Mouse (Mus musculus): Measurements from ENCODE around the gene Mical2. TPM values are rescaled to one million over a fixed set of nuclear protein-coding genes. Genes with fewer than 3 reads are reported as not detected.

The Mical2 gene
- total and polyA plus RNA-seq, 3 experiments = 44.8 to 89.1 (median 87.7) TPM

DNA sequence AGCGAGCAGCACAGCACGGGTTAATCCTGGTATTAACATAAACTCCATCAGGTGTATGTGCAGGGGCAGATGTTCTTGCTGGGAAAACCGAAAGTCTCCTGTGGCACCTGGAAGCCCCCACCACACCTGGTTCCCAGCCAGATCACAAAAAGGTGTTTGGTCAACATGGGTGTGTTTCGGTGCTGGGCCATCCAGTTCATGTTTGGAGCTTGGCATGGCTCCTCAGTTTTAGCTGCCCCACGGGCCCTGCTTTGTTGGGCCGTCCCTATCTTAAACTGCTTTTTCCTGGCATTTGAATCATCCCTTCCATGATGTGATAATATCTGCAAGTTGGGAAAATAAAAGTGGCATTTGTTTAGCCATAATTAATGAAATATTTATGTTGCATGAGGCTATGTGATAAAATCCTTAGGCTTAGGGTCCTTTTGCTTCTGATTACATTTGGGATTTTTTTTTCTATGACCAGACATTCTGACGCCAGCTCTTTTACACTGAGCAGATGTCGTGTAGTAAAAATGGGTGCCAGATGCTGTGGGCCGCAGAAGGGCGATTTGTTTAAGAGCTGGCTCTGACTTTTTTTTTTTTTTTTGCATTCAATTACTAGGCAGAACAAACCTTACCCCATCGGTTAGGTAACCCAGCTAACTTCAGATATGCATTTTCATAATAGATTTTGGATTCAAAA lies 164.7 kb downstream of the Mical2 start:
- DNase-seq = no peak
- Histone ChIP-seq H3K27ac (no peak overlapping the region), H3K79me2 (replicated peaks; ENCODE audit: control insufficient read depth, insufficient read depth, low read length) (no peaks in the 10 kb centered on the region), H3K9ac (ENCODE audit: low read depth, low read length) (no peak overlapping the region), H3K36me3 (ENCODE audit: control insufficient read depth, insufficient read depth, low read length) (no peaks in the 10 kb centered on the region), H3K27me3 (ENCODE audit: control insufficient read depth, insufficient read depth, low read length) (no peaks in the 10 kb centered on the region), H3K4me1 (ENCODE audit: control insufficient read depth, insufficient read depth, low read length) (no peaks in the 10 kb centered on the region; the same call in none of the 2 replicates), H3K4me3 (no peak overlapping the region)
- no peak for TF ChIP-seq CTCF (IDR thresholded peaks at IDR 0.05)
- WGBS = 42% methylated on average over 11 of the region's 11 CpGs
- intact Hi-C loops (cut with DNase I) = loop anchor here (10.0 kb wide), 1 partner anchor 154 kb away; no protein-coding TSS in a partner anchor

- H3K27me3 ChIP-seq (ENCODE audit: control insufficient read depth, insufficient read depth, low read length) = no peaks in the 10 kb centered on the region
- WGBS = 54% methylated on average over 6 of the region's 6 CpGs
- H3K9ac ChIP-seq (ENCODE audit: low read depth, low read length) = no peak overlapping the region
- intact Hi-C loops (cut with DNase I) = loop anchor here (10.0 kb wide), 1 partner anchor 154 kb away; no protein-coding TSS in a partner anchor
- no peaks in the 10 kb centered on the region for H3K36me3 ChIP-seq (ENCODE audit: control insufficient read depth, insufficient read depth, low read length)
- DNase-seq = no peak
- no peak for TF ChIP-seq POLR2A (IDR thresholded peaks at IDR 0.05; ENCODE audit: insufficient read depth, low read depth, low read length)
- no peak for TF ChIP-seq CTCF (IDR thresholded peaks at IDR 0.05)
- TF ChIP-seq EP300 (IDR thresholded peaks at IDR 0.05; ENCODE audit: insufficient read depth, low read depth, low read length) = no peak
- H3K4me1 ChIP-seq (ENCODE audit: control insufficient read depth, insufficient read depth, low read length) = no peaks in the 10 kb centered on the region; the same call in none of the 2 replicates
- no peak overlapping the region for H3K27ac ChIP-seq
- H3K79me2 ChIP-seq (replicated peaks; ENCODE audit: control insufficient read depth, insufficient read depth, low read length) = no peaks in the 10 kb centered on the region
- H3K4me3 ChIP-seq = no peak overlapping the region
Measured at GRCm38 (mm10) chr7:112390937-112391605, 165.4 kb downstream of the Mical2 start.

DNA sequence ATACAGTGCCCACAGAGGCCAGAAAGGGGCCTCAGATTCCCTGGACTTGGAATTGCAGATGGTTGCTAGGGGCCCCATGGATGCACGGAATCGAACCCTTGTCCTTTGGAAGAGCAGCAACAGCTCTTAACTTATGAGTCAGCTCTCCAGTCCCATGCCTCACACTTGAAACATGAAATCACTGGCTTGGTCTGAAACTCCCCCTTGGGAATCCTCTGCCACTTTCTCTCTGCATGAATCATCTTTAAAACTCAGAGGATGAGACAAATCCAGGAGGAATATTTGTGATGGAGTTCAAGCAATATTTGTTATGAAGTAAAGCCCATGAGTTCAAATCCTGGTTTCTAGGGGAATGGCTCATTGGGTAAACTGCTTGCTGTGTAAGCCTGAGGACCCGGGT lies 172.1 kb downstream of the Mical2 start:
- no peaks in the 10 kb centered on the region for H3K27me3 ChIP-seq (ENCODE audit: control insufficient read depth, insufficient read depth, low read length)
- H3K4me3 ChIP-seq = no peak overlapping the region
- intact Hi-C loops (cut with DNase I) = loop anchor here (10.0 kb wide), 1 partner anchor 147 kb away; no protein-coding TSS in a partner anchor
- no peak for DNase-seq
- H3K9ac ChIP-seq (ENCODE audit: low read depth, low read length) = no peak overlapping the region
- TF ChIP-seq CTCF (IDR thresholded peaks at IDR 0.05) (no peak), POLR2A (IDR thresholded peaks at IDR 0.05; ENCODE audit: insufficient read depth, low read depth, low read length) (no peak), EP300 (IDR thresholded peaks at IDR 0.05; ENCODE audit: insufficient read depth, low read depth, low read length) (no peak)
- WGBS = 85% methylated on average over 3 of the region's 3 CpGs
- H3K36me3 ChIP-seq (ENCODE audit: control insufficient read depth, insufficient read depth, low read length) = no peaks in the 10 kb centered on the region
- H3K27ac ChIP-seq = no peak overlapping the region
- no peaks in the 10 kb centered on the region for H3K4me1 ChIP-seq (ENCODE audit: control insufficient read depth, insufficient read depth, low read length)
- H3K79me2 ChIP-seq (replicated peaks; ENCODE audit: control insufficient read depth, insufficient read depth, low read length) = no peaks in the 10 kb centered on the region

DNA sequence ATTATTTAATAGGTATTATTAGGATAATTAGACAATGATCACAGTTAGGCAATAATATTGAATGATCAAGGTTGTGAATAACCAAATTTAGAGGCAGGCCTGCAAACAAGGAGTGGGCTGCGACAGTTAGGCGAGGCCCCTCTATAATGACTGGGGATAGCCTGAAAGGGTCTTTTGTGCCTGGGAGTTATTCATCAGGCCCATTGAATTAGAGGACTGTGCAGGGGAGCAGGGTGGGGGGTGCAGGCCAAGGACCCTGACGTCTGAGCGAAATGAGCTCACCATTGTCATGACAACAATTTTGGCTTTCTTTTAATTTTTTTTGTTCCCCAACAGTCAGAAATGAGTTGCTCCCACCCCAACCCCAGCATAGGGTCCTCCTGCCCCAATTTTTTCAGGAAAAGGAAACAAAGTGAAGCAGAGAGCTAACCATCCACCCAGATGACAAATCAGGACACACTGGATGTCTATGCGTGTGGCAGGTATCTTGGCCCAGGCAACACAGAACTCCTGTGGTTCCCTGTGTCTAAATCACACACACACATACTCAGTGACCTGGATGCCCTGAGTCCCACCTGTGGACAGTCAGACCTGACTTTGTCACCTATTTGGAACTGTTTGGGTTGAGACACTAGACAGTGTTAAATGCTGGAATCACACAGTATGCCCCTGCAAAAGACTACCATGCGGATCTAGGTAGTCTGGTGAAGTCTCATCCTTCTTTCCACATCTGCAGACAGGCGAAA lies 173.9 kb downstream of the Mical2 start:
- TF ChIP-seq POLR2A (IDR thresholded peaks at IDR 0.05; ENCODE audit: insufficient read depth, low read depth, low read length) (no peak), EP300 (IDR thresholded peaks at IDR 0.05; ENCODE audit: insufficient read depth, low read depth, low read length) (no peak), CTCF (IDR thresholded peaks at IDR 0.05) (no peak)
- 83% methylated on average over 7 of the region's 7 CpGs for WGBS
- H3K9ac ChIP-seq (ENCODE audit: low read depth, low read length) = no peak overlapping the region
- H3K4me1 ChIP-seq (ENCODE audit: control insufficient read depth, insufficient read depth, low read length) = no peaks in the 10 kb centered on the region
- H3K4me3 ChIP-seq = no peak overlapping the region
- H3K27me3 ChIP-seq (ENCODE audit: control insufficient read depth, insufficient read depth, low read length) = no peaks in the 10 kb centered on the region
- H3K27ac ChIP-seq = no peak overlapping the region
- no peaks in the 10 kb centered on the region for H3K36me3 ChIP-seq (ENCODE audit: control insufficient read depth, insufficient read depth, low read length)
- DNase-seq = no peak
- intact Hi-C loops (cut with DNase I) = loop anchor here (1.0 to 10.0 kb wide), 5 partner anchors 67 to 733 kb away; no protein-coding TSS in a partner anchor
- no peaks in the 10 kb centered on the region for H3K79me2 ChIP-seq (replicated peaks; ENCODE audit: control insufficient read depth, insufficient read depth, low read length)

GRCm38 (mm10) chr7:112400175-112400574 lies 174.5 kb downstream of the Mical2 start:
- Histone ChIP-seq H3K36me3 (ENCODE audit: control insufficient read depth, insufficient read depth, low read length) (no peaks in the 10 kb centered on the region), H3K4me1 (ENCODE audit: control insufficient read depth, insufficient read depth, low read length) (no peaks in the 10 kb centered on the region), H3K4me3 (no peak overlapping the region), H3K9ac (ENCODE audit: low read depth, low read length) (no peak overlapping the region), H3K79me2 (replicated peaks; ENCODE audit: control insufficient read depth, insufficient read depth, low read length) (no peaks in the 10 kb centered on the region), H3K27ac (no peak overlapping the region), H3K27me3 (ENCODE audit: control insufficient read depth, insufficient read depth, low read length) (no peaks in the 10 kb centered on the region)
- DNase-seq = peak; percentile 75 to 82
- intact Hi-C loops (cut with DNase I) = loop anchor here (1.0 to 5.0 kb wide), 4 partner anchors 67 to 732 kb away; no protein-coding TSS in a partner anchor
- peak; percentile 89 for TF ChIP-seq EP300 (IDR thresholded peaks at IDR 0.05; ENCODE audit: insufficient read depth, low read depth, low read length)
- TF ChIP-seq POLR2A (IDR thresholded peaks at IDR 0.05; ENCODE audit: insufficient read depth, low read depth, low read length) = no peak
- 37% methylated on average over 6 of the region's 6 CpGs for WGBS
